Mouse (Mus musculus): Measurements from ENCODE around the gene Obsl1.

Gene Obsl1

DNA sequence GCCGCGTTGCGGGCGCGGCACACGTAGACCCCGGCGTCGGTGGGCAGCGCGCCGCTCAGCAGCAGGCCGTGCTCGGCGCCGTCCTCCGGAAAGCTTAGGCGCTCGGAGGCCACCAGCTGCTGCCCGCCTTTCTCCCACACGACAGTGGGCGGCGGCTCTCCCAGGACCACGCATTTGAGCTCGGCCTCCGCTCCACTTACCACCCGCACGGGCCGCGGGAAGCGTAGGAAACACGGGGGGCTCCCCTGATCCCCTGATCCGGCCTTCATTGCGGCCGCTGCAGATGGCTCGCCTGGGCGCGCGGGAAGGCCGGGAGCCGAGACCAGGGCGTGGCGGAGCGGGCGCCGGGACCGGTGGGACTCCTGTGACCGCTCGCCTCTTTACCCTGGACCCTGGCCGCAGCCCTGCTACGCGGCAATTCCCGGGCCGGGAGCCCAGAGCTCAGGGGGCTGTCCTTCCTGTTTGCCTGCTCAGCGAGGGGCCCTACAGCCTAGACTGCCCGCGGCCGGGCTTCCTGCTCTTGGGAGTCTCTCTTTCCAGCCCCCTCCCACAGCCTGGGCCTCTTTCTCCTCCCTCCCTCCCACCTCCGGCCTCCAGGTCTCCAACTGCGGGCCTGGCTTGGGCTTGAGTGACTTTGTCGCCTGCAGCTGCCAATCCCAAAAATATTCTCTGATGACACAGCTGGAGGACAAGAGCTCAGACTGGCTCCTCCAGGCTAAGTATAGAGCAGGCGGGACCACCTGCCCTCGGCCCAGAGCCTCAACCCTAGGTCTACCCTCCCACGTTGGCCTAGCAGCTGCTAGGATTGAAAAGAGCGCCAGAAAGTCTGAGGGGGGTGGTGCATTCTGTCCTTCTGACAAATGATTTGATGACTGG, at the start of gene Obsl1:
Gene Obsl1 (minus strand): TSS at position 497 of the 876 bp plus-strand sequence.
- DNase-seq (ENCODE audit: low spot score) = no peak

DNA sequence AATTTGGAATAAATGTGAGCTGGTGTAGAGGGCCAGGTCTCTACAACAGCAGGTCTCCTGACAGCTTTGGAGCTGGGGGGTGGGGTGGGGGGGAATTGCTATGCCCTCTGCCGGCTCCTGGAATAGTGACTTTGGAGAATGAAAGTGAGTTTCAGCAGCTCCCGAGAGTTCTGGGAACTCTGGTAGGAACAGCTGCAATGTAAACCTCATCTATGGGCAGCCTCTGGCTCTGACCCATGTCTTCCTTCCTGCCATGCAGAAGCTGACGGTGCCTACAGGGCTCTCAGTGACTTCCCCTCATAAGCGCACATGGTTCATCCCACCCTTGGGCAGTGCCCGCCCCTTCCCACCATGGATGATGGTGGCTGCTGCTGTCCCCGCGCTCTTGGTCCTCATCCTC, 49.4 kb upstream of the Obsl1 start:
- DNase-seq (ENCODE audit: low spot score) = no peak

DNA sequence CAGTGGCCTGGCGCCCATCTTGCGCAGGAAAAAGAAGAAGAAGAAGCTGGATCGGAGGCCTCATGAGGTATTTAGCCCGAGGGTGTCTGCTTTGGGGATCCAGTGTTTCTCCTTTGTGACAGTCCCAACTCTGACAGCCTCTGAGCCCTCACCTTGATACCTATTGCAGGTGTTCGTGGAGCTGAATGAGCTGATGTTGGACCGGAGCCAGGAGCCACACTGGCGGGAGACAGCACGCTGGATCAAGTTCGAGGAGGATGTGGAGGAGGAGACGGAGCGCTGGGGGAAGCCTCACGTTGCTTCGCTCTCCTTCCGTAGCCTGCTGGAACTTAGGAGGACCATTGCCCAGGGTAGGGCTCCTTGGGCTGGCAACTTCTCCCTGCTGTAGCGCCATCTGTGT, 44.3 kb upstream of the Obsl1 start:
- DNase-seq (ENCODE audit: low spot score) = no peak

DNA sequence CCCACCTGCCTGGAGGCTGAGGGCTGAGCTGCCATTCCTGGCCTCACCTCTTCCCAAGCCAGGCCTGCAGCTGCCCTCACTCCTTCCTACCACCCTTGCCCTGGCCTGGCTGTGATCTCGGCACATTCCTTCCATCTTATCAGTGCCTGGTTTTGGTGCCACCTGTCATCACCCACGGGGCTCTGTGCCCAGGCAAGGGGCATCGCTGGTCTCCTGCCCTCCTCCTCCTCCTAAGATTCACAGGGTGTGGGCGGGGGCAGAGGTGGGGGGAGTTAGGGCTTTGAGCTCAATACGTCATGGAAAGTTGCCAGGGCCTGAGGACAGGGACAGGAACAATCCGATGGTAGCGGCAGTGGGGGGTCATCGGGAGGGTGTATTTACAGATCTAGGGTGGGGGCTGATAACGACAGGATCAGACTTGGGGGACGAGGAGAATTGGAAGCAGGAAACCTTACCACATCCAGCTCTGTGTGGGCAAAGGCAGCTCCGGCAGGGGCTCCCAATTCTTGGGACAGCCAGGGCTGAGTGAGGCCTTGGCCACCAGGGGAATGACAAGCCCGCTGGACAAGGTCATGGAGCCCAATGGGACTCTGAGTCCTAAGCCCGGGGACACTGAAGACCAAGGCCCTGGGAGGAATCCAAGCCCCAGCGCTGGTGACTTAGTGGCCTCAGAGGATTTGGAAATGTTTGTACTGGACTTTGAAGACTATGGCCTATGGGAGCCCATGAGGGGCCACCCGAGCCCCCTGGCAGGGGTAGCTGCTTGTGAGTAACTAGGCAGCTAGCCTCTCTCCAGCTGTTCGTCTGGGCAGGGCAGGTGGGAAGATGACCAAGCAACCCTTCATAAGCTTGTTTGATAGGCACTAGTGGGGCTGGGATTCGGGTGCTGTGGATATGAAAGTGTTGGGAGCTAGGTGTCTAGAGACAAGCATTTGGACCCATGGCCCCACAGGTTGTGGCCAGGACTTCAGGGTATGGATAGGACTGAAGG, 43.3 kb upstream of the Obsl1 start:
- no peak for DNase-seq (ENCODE audit: low spot score)

DNA sequence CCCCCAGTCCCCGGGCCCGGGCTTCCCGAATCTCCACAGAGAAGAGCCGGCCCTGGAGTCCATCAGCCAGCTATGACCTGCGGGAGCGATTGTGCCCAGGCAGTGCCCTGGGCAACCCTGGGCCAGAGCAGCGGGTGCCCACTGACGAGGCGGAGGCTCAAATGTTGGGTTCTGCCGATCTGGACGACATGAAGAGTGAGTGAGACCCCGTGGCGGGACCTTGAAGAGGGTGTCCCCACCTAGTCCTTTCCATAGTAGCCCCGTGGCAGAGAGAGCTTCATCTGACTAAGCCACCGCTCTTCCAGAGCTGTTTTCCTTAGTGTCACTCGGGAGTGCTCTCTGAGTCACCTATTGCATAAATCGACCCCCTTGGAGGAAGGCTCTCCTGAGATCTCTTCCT, 42.6 kb upstream of the Obsl1 start:
- no peak for DNase-seq (ENCODE audit: low spot score)

DNA sequence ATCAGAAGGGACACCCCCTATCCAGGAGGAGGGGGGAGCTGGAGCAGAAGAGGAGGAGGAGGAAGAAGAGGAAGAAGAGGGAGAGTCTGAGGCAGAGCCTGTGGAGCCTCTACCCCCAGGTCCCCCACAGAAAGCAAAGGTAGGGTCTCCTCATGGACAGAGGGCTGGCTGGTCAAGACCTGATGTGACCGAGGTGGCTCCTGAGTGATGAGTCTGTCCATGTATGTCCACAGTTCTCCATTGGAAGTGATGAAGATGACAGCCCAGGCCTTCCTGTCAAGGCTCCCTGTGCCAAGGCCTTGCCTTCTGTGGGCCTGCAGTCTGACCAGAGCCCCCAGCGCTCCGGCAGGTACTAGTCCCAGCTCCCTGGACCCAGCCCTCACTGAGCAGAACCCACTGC, 41.8 kb upstream of the Obsl1 start:
- DNase-seq (ENCODE audit: low spot score) = no peak

DNA sequence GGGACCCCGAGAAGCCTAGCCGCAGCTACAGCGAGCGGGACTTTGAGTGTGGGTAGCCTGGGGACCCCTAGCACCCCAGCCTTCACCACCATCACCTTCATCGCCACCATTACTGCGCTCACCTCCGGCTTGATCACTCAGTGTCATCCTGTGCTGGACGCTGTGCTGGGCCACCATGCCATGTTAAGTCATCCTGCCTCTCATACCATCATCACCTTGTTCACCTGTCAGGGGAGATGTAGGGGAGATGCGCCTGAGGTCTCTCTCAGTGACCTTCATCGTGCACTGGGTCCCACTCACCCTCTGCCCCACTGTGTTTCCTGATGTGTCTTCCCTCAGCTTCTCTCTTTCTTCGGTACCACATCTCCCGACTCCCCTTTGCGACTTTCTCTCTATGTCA, 41.1 kb upstream of the Obsl1 start:
- no peak for DNase-seq (ENCODE audit: low spot score)

DNA sequence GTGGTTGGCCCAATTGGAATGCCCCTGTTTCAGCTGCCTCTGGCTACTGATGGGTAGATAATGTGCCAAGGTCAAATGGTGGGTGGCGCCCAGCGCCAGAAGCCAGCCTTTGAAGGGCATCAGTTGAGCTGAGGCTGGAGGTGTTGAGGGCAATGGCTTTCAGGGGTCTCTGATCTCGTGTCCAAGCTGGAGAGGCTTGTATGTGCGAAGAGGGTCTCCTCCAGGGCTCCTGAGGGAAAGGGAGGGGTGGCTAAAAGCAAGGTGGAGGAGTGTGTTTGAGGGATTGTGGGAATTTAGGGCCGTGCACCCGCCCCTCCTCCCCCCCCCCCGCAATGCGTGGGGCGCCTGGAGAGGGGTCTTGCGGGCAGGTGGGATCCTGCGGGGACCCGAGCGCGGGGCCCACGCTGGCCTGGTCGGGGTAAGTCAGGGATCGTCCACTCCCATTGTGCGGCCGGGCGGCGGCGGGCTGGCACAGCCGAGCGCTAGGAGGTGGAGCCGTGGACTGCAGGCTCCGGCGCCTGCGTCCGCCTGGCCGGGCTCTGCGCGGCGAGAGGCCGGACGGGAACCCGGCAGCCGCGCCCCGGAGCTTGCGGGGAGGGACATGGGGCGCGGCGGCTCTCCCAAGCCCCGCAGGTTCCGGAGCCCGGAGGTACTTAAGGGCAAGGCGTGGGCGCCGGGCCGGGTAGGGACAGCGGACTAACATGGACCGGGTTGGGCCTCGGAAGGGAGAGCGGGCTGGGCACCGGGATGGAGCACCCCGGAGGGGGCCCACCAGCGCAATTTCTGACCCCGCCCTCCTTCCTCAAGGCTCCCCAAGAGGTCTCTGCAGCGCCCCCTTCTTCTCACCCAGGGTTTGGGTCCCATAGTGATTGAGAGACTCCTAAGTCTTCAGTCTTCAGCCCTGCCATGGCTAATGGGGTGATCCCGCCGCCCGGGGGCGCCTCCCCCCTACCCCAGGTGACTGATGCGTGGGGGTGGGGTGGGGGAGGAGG, 40.0 kb upstream of the Obsl1 start, which contains the start of gene Slc4a3:
Gene Slc4a3 (plus strand): TSS at position 302 of the 992 bp plus-strand sequence.
- no peak for DNase-seq (ENCODE audit: low spot score)

DNA sequence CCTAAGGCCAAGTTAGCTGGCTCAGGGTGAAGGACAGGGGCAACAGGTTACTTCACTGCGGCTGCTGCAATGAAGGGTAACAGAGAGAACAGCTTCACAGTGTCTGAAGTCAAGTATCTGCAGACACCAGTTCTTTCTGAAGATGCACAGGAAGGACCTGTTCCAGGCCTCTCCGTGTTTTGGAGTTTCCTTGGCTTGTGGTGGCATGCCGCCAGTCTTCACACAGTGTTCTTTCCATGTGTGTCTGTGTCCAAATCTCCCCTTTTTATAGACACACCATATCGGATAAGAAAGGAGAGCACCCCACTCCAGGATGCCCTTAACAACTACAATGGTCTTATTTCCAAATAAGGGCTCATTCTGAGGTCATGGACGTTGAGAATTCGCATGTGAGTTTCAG, 38.1 kb upstream of the Obsl1 start:
- DNase-seq (ENCODE audit: low spot score) = no peak

DNA sequence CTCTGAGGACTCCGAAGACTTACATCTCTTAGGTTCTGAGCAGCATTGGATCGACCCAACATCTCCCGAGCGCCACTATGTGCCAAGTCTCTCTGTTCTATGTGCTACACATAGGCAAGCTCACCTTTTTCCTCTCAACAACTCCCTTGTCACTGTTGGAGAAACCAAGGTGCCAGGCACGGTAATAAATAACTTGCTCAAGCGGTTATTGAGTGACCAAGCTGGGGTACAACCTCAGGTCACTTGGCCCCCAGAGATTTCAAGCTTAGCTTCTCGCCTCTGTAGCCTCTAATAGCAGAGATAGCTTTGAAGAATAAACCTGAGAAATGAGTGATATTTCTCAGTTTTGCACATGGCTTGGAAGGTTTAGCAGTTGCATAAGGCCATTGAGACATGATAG, 35.2 kb upstream of the Obsl1 start:
- no peak for DNase-seq (ENCODE audit: low spot score)

DNA sequence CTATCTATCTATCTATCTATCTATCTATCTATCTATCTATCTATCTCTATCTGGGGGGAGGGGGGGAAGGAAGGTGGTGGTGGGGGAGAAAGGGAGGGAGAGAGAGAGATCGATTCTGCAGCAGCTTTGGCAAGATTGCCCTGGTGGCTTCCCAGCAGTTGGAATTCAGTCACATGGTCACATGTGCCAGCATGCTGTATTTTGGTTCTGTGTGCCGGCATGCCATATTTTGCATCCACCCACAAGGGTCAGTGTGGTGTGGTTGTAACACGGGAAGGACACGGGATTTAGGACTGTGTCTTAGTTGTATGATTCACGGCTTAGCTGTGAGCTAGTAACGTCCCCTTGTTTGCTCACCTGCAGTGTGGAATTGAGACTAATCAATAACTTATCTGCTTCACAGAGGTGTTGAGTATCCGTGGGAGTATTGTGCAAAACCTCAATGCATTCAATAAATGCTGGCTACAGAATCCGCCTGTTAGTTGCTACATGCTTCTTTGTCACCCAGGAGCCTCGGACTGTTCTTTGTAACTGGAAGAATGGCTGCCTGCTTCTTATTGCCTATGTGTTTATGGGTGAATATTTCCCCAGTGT, 32.4 kb upstream of the Obsl1 start:
- no peak for DNase-seq (ENCODE audit: low spot score)

DNA sequence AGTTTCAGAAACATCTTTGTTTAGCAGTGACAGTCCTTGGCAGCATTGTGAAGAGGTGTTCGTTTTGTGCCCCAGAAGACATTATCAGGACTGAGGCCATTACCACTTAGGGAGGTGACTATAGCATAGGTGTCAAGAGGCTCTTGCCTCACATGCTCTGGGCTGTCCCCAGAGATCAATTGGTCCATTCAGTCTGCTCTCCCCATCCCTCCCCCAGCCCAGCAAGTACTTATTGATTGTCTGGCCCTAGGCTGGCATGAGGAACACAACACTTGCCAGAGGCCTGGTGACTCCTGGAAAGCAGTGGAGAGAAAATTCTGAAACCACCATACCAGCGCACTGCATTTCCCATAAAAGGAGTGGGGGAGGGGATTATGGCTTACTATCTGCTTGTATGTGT, 31.3 kb upstream of the Obsl1 start:
- DNase-seq (ENCODE audit: low spot score) = no peak

DNA sequence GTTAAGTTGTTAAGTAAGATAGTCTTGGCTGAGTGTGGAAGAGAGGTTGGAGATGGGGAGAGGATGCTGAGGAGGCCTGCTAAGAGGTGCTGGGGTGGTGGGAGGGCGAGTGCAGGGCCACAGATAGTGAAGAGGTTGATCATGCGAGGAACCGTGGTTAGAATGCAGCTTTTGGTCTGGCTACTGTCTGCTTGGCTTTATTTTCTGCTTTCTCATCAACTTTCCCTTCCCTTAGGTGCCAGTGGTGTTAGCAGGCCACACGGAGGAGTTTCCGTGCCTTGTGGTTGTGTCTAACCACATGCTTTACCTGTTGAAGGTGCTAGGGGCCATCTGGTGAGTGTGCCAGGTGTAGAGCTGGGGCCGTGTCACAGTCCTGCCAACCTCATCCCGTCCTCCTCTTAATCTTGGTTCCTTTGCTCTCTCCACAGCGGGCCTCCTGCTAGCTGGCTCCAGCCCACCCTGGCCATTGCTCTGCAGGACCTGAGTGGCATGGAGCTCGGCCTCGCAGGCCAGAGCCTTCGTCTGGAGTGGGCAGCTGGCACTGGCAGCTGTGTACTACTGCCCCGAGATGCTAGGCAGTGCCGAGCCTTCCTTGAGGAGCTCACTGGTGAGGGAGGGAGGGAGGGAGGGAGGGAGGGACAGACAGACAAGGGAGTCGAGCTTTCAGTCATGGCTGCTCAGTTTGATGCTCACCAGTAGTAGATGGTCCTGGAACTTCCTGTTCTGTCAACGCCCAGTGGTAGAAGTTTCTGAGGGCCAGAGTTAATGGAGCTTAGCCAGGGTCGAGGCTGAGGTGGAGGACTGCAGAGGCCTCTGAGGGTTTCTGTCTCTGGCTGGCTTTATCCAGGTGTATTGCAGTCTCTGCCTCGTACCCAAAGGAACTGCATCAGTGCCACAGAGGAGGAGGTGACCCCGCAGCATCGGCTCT, 27.3 kb upstream of the Obsl1 start:
- DNase-seq (ENCODE audit: low spot score) = no peak

DNA sequence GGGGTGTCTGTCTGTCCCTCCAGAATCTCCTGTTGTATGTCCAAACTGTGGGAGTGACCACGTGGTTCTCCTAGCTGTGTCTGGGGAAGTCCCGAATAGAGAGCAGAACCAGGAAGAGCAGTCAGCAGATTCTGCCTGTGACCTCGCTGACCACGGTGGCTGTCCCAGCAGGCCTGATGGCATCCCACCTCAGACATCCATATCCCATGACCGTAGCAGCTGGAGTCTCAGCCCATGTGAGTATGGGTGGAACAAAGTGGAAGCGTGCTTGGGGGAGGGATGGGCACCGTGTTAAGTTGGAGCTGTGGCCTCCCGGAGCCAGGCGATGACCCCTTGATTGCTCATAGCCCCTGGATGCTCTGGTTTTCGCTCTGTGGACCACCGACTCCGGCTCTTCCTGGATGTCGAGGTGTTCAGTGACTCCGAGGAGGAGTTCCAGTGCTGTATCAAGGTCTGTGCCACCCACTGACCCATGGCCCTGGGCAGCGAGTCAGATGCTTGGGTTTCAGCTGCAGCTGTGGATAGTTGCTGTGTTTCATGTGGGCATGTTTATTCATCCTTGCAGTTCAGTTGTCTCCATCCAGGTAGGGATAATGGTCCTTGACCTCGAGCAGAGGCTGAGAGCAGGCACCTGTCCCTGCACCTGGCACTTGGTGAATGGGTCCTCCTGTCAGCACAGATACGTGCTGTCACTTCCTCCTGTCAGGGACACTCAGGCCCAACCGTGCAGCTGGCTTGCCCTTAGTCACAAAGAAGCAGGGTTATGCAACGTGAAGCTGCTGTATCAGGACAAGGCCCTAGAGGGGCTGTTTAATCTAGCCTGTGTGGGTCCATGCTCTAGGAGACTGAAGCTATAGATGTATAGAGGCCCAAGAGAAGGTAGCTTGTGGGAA, 26.3 kb upstream of the Obsl1 start:
- DNase-seq (ENCODE audit: low spot score) = no peak

DNA sequence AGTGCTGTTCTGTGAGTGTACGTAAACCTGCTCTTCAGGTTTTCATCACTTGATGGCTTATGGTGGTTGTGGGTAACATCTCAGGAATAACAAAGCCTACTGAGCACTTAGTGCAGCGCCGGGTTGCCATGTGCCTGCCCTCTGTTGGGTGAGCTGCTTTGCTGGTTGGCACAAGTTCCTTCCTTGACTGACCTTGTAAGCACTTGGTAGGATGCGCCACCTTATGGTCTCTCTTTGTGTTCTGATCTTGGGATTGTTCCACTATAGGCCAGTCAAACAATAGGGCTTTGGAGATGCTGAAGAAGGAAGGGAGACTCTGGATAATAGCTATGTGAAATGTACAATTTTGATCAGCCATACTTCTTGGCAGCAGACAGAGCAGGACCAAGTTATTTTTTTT, 24.3 kb upstream of the Obsl1 start:
- DNase-seq (ENCODE audit: low spot score) = no peak

DNA sequence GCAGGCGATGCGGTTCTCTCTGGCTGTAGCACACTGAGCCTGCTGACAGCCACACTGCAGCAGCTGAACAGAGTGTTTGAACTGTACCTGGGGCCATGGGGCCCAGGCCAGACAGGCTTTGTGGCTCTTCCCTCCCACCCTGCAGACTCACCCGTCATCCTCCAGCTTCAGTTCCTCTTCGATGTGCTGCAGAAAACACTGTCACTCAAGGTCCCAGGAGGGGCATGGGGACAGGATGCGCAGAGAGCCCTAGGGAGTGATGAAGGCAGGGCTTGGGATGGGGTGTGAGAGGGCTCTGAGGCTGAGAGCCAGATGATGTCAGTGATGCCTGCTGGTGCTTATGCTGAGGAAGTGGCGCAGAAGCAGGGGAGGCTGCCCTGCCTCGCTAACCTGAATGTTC, 18.4 kb upstream of the Obsl1 start:
- no peak for DNase-seq (ENCODE audit: low spot score)

DNA sequence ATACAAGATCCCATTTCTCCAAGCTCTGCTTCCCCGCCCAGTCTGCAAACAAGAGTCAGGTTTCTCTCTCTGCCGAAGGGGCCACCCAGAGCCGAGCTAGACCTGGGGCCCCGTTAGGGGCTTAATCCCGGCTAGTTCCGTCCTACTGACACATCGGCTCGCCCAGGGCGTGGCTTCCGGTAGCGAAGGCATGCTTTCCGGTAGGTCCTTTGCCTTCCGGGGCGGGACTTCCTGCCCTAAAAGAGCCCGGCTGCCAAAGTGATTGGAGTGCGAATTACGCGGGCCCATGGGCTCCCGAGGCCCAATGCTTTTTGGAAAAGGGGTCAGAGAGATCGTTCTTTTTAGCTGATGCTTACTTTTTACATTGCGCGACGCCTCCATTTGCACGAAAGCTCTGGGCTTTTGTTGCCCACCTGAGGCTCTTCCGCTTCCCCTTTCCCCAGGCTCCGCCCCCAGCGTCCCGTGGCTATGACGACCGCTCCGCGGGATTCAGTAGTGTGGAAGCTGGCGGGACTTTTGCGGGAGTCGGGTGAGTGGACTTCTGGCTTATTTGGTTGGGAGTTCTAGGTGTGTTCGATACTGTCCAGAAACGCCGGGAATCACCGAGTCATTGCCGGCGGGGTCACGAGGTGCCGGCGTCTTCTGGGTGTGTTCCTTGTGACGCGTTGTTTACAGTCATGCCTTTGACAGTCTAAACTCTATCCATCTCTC, 15.2 kb upstream of the Obsl1 start, which contains the start of gene Stk11ip:
Gene Stk11ip (plus strand): TSS at position 209 of the 711 bp plus-strand sequence.
- DNase-seq (ENCODE audit: low spot score) = peak; percentile 89

DNA sequence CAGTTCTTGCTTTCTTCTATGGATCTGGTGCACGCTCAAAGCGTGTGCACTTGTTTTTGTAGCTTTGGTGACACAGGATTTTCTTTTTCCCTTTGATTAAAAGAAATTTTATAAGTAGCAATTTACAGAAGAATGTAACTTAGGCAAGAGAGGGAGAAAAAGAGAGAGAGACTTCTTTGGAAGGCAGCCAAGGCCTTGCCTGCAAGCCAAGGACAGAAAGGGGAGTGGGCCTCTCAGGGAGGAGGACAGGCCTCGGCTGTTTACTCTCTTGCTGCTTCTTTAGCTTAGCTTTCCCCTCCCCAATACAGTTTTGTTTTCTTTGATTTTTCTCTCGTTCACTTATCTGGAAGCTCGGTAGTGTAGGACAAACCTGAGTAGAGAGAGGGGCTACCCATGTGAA, 13.3 kb upstream of the Obsl1 start:
- no peak for DNase-seq (ENCODE audit: low spot score)

Data from left cerebral cortex, adult 11 months (tissue).